Mouse (Mus musculus): Measurements from ENCODE around the gene Tacc2.

- TF ChIP-seq CTCF (IDR thresholded peaks at IDR 0.05; ENCODE audit: low read depth, low read length) (no peak), POLR2A (IDR thresholded peaks at IDR 0.05; ENCODE audit: insufficient read depth, low read length) (no peak)
Observed at GRCm38 (mm10) chr7:130766411-130767170, 189.4 kb downstream of the Tacc2 start.

All from ES-Bruce4 (cell line).